Mouse (Mus musculus): ENCODE results near the gene Trim71. TPM values are rescaled to one million over a fixed set of nuclear protein-coding genes. Genes with fewer than 3 reads are reported as not detected.

Trim71 gene
- polyA plus RNA-seq, 1 experiment from 2014 or later: 0.05 TPM

DNA sequence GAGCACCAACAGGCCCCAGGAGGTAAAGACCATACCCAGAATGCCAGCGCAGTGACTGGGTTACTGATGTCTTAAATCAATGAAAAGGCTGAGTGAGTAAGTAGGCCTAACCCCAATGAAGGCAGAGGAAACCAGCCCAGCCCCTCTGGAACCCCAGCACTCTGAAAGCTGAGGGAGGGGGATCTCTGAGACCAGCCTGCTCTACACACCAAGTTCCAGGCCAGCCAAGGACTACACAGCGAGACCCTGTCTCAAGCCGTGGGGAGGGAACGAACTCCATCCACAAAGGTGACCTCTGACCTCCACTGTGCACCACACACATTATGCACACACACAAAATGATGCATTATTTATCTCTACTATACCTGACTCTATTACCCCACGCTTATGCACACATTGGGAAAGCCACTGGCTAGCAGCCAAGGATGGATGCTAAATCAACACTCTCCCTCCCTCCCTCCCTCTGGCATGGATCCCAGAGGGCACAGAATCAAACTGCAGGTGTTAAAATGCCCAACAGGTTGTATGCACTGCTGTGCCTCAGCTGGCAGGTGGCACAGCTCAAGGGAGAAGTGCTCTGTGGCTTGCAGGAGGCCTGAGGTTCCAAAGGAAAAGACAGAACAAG, 9.7 kb downstream of the Trim71 start:
- H3K27me3 ChIP-seq: peaks cover 18% of the 10 kb centered on the region
- no peak overlapping the region for H3K27ac ChIP-seq
- H3K36me3 ChIP-seq: no peaks in the 10 kb centered on the region
- H3K4me2 ChIP-seq: no peak overlapping the region
- 56% methylated on average over 5 of the region's 5 CpGs for WGBS
- no peak overlapping the region for H3K9ac ChIP-seq
- H3K4me1 ChIP-seq (replicated peaks): peaks cover 9% of the 10 kb centered on the region; the same call in 1 of the 2 replicates
- no peak overlapping the region for H3K4me3 ChIP-seq
- no peaks in the 10 kb centered on the region for H3K9me3 ChIP-seq (replicated peaks)
- ATAC-seq (replicated peaks; ENCODE audit: insufficient number of reproducible peaks, insufficient read depth, low FRiP score, low read depth): peak; percentile 30; the same call in 1 of the 2 replicates

DNA sequence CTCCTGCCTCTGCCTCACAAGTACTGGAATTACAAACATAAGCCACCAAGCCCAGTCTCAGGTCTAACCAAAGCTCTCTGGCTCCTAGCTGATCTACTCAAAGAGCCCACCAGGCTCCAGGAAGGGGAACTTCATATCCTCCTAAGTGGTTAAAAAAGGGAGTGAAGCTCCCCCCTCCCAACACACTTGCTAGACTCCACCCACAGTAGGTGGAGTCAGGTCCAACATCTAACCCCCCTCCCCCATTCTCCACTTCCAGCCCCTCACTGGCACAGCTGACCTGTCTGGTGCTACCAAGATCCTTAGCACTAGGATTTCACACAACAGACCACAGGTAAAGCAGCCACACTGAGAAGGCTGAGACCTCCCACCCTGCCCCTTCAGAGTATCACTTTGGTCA, 10.3 kb downstream of the Trim71 start:
- H3K27me3 ChIP-seq: peaks cover 12% of the 10 kb centered on the region
- no peak overlapping the region for H3K9ac ChIP-seq
- peaks cover 9% of the 10 kb centered on the region; the same call in 1 of the 2 replicates for H3K4me1 ChIP-seq (replicated peaks)
- no peak overlapping the region for H3K27ac ChIP-seq
- no peak overlapping the region for H3K4me3 ChIP-seq
- no peak for ATAC-seq (replicated peaks; ENCODE audit: insufficient number of reproducible peaks, insufficient read depth, low FRiP score, low read depth)
- no peak overlapping the region for H3K4me2 ChIP-seq
- no peaks in the 10 kb centered on the region for H3K9me3 ChIP-seq (replicated peaks)
- H3K36me3 ChIP-seq: no peaks in the 10 kb centered on the region

DNA sequence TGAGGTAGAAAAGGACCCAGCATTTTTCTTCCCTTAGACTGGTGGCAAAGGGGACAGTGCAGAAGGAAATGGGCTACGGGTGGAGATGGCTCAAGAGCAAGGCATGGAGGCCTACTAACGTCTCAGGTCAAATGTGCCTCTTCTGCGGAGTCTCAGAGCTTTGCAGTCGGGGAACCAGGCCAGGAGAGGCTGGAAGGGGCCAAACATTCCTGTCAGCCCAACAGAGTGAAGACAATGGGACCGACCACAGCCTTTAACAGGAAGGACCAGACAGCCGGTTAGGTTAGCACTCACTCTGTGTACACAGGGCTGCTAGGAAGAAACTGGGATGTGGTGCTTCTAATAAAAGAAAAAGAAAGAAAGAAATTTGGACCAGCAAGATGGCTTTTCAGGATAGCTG, 14.1 kb downstream of the Trim71 start:
- ATAC-seq (replicated peaks; ENCODE audit: insufficient number of reproducible peaks, insufficient read depth, low FRiP score, low read depth): no peak
- H3K4me3 ChIP-seq: no peak overlapping the region
- H3K4me2 ChIP-seq: no peak overlapping the region
- H3K9ac ChIP-seq: no peak overlapping the region
- H3K27me3 ChIP-seq: no peaks in the 10 kb centered on the region
- H3K27ac ChIP-seq: no peak overlapping the region
- peaks cover 9% of the 10 kb centered on the region; the same call in 1 of the 2 replicates for H3K4me1 ChIP-seq (replicated peaks)
- H3K36me3 ChIP-seq: no peaks in the 10 kb centered on the region
- 26% methylated on average over 6 of the region's 6 CpGs for WGBS
- H3K9me3 ChIP-seq (replicated peaks): no peaks in the 10 kb centered on the region

DNA sequence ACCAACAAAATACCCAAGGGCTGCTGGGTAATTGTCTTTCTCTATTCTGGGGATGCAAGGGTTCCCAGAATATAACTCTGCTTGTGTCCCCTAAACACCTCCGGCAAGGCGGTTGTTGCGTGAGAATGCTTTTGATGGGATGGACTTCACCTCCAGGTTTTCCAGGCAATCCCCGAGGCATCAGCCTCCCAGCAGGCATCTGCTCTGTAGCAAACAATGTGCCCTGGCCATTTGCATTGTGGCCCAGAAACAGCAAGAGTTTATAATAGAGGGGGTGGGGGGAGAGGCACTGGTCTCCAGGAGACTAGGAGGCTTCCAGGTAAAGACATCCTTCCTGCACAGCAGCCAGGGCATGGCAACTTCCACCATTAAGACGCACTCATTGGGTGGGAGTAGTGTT, 15.1 kb downstream of the Trim71 start:
- Histone ChIP-seq H3K9ac (no peak overlapping the region), H3K9me3 (replicated peaks) (no peaks in the 10 kb centered on the region), H3K4me2 (no peak overlapping the region), H3K36me3 (no peaks in the 10 kb centered on the region), H3K27ac (no peak overlapping the region), H3K27me3 (no peaks in the 10 kb centered on the region), H3K4me3 (no peak overlapping the region), H3K4me1 (replicated peaks) (peaks cover 11% of the 10 kb centered on the region; the same call in 1 of the 2 replicates)
- no peak for ATAC-seq (replicated peaks; ENCODE audit: insufficient number of reproducible peaks, insufficient read depth, low FRiP score, low read depth)
- 57% methylated on average over 5 of the region's 5 CpGs for WGBS

DNA sequence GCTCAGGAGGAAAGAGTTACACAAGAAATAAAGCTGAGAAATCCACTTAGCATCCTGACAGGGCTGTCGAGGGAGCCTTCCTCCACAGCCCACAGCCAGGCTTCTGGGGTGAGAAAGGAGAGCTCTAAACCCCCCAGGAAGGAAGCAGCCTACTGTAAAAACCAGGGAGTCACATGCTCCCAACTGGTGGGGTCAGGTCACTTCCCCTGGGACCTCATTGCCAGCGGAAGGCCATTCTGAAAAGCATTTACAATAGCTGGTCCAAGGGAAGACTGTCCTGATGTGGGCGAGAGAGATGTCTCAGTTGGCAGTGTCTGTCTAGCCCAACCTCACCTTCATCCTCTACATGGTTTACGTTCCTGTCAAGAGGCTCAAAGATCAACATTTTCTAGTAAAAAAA, 15.7 kb downstream of the Trim71 start:
- Histone ChIP-seq H3K4me2 (no peak overlapping the region), H3K4me1 (replicated peaks) (peaks cover 14% of the 10 kb centered on the region; the same call in 1 of the 2 replicates), H3K9me3 (replicated peaks) (no peaks in the 10 kb centered on the region), H3K4me3 (no peak overlapping the region), H3K27me3 (no peaks in the 10 kb centered on the region), H3K27ac (no peak overlapping the region), H3K9ac (no peak overlapping the region), H3K36me3 (no peaks in the 10 kb centered on the region)
- WGBS: 56% methylated on average over 4 of the region's 4 CpGs
- ATAC-seq (replicated peaks; ENCODE audit: insufficient number of reproducible peaks, insufficient read depth, low FRiP score, low read depth): no peak

DNA sequence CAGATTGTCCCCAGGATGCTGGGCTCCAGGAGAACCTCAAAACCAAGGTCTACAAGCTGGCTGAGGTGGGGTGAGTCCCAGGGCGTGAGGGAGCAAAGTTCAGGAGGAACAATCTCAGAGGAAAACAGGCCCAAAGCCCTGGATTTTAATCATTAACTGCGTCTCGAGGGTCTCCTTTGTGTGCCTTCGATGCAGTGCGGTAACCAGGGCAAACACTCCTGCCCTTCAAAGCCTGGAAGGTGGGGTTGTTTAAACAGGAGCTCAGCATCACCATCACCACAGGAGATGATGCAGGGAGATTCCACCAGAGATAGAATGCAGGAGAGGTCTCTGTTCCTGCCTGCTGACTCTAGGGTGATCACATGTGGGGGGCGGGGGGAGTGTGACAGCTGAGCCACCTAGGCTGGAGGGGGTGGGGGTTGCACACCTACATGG, 16.5 kb downstream of the Trim71 start:
- Histone ChIP-seq H3K36me3 (no peaks in the 10 kb centered on the region), H3K4me2 (no peak overlapping the region), H3K27ac (no peak overlapping the region), H3K4me3 (no peak overlapping the region), H3K4me1 (replicated peaks) (peaks cover 14% of the 10 kb centered on the region; the same call in 1 of the 2 replicates), H3K9ac (no peak overlapping the region), H3K27me3 (no peaks in the 10 kb centered on the region), H3K9me3 (replicated peaks) (no peaks in the 10 kb centered on the region)
- 58% methylated on average over 6 of the region's 6 CpGs for WGBS
- ATAC-seq (replicated peaks; ENCODE audit: insufficient number of reproducible peaks, insufficient read depth, low FRiP score, low read depth): no peak

DNA sequence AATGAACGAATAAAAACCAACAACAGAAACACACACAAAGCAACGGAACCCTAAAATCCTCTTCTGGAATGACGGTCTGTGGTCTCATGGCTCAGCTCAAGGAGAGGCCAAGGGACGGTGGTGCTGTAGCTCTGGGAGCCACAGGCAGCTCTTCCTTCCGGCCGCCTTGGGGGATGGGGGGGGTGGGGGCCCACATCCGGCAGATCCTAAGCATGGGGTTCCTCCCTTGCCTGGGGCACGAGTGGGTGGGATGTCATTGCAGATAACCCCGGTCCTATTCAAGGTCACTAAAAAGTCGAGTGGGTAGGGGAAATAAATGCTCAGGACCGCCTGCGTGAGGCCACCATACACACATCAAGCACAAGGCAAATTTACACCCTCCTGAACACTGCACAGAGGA, 17.4 kb downstream of the Trim71 start:
- H3K4me1 ChIP-seq (replicated peaks): peaks cover 14% of the 10 kb centered on the region; the same call in 1 of the 2 replicates
- H3K27ac ChIP-seq: no peak overlapping the region
- H3K9me3 ChIP-seq (replicated peaks): no peaks in the 10 kb centered on the region
- H3K4me3 ChIP-seq: no peak overlapping the region
- WGBS: 52% methylated on average over 12 of the region's 12 CpGs
- H3K27me3 ChIP-seq: no peaks in the 10 kb centered on the region
- no peak overlapping the region for H3K9ac ChIP-seq
- no peak for ATAC-seq (replicated peaks; ENCODE audit: insufficient number of reproducible peaks, insufficient read depth, low FRiP score, low read depth)
- no peak overlapping the region for H3K4me2 ChIP-seq
- H3K36me3 ChIP-seq: no peaks in the 10 kb centered on the region

DNA sequence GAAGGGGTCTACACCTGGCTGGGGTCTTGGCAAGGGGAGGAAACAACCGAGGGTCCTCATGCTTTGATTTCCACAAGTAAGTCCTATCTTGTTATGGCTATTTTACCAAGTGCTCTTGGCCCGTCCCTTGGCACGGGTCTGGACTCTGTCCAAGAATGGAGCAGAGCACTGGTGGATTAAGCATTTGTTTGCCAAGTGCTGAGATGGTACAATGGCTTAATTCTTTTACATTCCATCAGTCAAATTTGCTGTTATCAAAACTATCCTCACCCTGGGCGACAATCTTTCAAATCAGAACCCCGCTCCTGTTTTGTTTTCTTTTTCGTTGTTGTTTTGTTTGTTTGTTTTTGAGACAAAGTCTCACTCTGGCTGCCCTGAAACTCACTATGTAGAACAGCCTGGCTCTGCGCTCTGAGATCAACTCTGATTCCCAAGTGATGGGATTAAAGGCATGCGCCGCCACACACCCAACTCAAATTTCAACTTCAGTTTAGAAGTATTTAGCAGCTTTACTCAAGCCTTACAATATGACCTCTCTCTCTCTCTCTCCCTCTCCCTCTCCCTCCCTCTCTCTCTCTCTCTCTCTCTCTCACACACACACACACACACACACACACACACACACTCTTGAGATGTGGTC, 19.3 kb downstream of the Trim71 start:
- no peaks in the 10 kb centered on the region for H3K36me3 ChIP-seq
- H3K9me3 ChIP-seq (replicated peaks): no peaks in the 10 kb centered on the region
- H3K27me3 ChIP-seq: no peaks in the 10 kb centered on the region
- H3K4me2 ChIP-seq: no peak overlapping the region
- no peak for ATAC-seq (replicated peaks; ENCODE audit: insufficient number of reproducible peaks, insufficient read depth, low FRiP score, low read depth)
- peaks cover 21% of the 10 kb centered on the region for H3K4me1 ChIP-seq (replicated peaks)
- H3K4me3 ChIP-seq: no peak overlapping the region
- 38% methylated on average over 9 of the region's 9 CpGs for WGBS
- H3K9ac ChIP-seq: no peak overlapping the region
- no peak overlapping the region for H3K27ac ChIP-seq

DNA sequence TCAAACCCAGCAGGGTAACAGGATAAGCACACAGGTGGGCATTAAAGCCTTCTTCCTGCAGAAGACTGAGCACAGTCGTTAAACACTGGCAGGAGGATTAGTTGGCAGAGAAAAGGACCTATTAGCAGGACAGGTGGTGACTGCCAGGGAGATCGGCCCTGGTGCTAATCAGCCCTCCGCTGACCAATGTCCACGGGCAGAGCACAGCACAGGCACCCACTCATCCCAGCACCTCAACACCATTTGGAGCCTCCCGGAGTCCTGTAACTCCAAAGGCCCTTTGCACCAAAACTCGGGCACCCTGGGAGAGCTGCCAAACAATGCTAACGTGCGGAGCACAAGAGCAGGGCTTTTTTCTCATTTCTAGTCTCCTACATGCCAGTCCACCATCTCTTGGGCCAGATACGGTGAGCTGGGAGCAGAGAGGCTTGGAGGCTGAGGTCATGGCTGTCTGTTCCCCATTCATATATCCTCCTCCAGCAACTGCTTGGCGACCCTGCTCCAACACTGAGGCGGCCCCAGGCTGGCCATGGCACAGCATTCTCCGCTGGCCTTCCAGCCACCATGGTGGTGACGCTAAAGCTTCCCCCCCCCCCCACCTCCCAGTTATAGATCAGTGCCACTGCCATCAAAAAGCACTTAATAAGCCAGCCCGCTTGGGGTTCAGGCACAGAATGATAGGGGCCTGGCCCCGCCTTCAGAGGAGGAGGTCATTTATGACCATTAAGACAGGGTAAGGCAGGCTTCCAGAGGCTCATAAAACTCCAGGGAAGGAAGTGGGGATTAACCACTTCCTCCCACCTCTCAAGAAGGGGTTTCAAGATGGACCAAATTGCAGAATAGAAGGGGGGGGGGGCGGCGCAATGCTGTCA, 20.1 kb downstream of the Trim71 start:
- no peaks in the 10 kb centered on the region for H3K36me3 ChIP-seq
- H3K27me3 ChIP-seq: no peaks in the 10 kb centered on the region
- no peak overlapping the region for H3K4me2 ChIP-seq
- H3K9ac ChIP-seq: no peak overlapping the region
- H3K27ac ChIP-seq: no peak overlapping the region
- 59% methylated on average over 17 of the region's 17 CpGs for WGBS
- H3K4me1 ChIP-seq (replicated peaks): peaks cover 20% of the 10 kb centered on the region
- no peaks in the 10 kb centered on the region for H3K9me3 ChIP-seq (replicated peaks)
- ATAC-seq (replicated peaks; ENCODE audit: insufficient number of reproducible peaks, insufficient read depth, low FRiP score, low read depth): no peak
- H3K4me3 ChIP-seq: no peak overlapping the region

DNA sequence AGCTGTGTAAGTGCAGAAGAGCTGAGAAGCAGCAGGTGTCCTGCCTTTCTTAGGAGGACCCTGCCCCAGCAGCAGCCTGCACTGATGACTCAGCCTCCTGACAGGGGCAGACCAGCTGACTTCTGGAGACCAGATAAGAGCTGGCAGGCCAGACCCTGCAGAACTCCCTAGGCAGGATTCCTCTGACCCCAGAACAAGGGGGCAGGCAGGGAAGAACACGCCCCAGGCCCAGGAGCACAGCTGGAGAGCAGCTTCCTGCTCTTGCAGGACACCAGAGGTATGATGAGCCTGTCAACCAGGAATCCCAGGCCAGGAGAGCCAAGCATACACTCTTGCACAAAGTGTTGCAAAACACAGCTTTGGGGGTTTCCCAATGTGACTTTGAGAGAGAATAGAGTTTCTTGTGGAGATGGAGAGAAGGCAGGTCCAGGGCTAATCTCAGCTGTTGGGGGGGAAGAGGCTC, 22.9 kb downstream of the Trim71 start:
- Histone ChIP-seq H3K9me3 (replicated peaks) (no peaks in the 10 kb centered on the region), H3K36me3 (no peaks in the 10 kb centered on the region), H3K4me2 (no peak overlapping the region), H3K27me3 (no peaks in the 10 kb centered on the region), H3K9ac (no peak overlapping the region), H3K27ac (no peak overlapping the region), H3K4me3 (no peak overlapping the region), H3K4me1 (replicated peaks) (peaks cover 29% of the 10 kb centered on the region)
- 5% methylated on average over 1 of the region's 1 CpGs for WGBS
- peak; percentile 24; the same call in 1 of the 2 replicates for ATAC-seq (replicated peaks; ENCODE audit: insufficient number of reproducible peaks, insufficient read depth, low FRiP score, low read depth)

DNA sequence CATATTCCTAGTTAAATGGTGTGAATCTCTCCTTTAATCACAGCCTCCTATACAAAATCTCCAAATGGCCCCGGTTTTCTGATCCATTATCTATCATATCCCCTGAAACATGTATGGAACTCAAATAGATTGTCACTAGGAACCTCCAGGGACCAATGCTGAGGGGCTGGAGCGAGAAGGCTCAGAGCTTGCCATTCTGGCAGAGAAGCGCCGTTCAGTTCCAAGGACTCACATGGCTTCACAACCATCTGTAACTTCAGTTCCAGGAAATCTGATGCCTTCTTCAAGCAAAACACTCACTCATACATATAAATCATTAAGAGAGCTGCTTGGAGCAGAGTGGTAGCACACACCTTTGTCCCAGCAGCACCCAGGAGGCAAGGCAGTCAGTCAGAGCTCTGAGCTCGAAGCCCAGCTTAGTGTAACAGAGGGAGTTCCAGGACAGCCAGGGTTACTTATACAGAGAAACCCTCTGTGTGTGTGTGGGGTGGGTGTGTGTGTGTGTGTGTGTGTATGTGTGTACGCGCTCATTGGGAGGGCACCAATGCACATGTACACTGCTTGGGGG, 25.1 kb downstream of the Trim71 start:
- H3K27ac ChIP-seq: no peak overlapping the region
- no peaks in the 10 kb centered on the region for H3K27me3 ChIP-seq
- WGBS: 74% methylated on average over 7 of the region's 7 CpGs
- no peaks in the 10 kb centered on the region for H3K36me3 ChIP-seq
- no peak overlapping the region for H3K4me2 ChIP-seq
- H3K9me3 ChIP-seq (replicated peaks): no peaks in the 10 kb centered on the region
- peaks cover 22% of the 10 kb centered on the region for H3K4me1 ChIP-seq (replicated peaks)
- no peak overlapping the region for H3K4me3 ChIP-seq
- ATAC-seq (replicated peaks; ENCODE audit: insufficient number of reproducible peaks, insufficient read depth, low FRiP score, low read depth): no peak
- H3K9ac ChIP-seq: no peak overlapping the region
